Mouse (Mus musculus) embryonic facial prominence, embryonic 11.5 days (tissue): ENCODE measurements at regions not wholly inside any gene's neighbourhood (a gene's known extent, or its start where the extent isn't known, plus 50 kb on each side); places are given as distances from the start of the nearest gene placed in this dataset.
A peak's percentile ranks its signal among the peaks of the same experiment; 100 is the strongest.

Experiments used
- ATAC-seq: fragments of 200-750 bp; cut with Nextera tagmentation; replicated peaks from 2 replicates; pipeline ENCODE4 v1.8.0; 2017; ENCODE audit warnings: low read depth; ENCODE audit not compliant: insufficient number of reproducible peaks, low FRiP score, low TSS enrichment
- DNase-seq: peaks from one replicate; pipeline ENCODE4 v3.0.0-alpha.2; 2015; ENCODE audit warnings: low spot score
- H3K27ac ChIP-seq: fragments of 300-500 bp; sonication (generic); replicated peaks from 2 replicates; pipeline ENCODE4 v1.5.1; 2014; ENCODE audit warnings: mild to moderate bottlenecking, low read depth, low read length, control low read depth
- H3K27me3 ChIP-seq: fragments of 300-500 bp; sonication (generic); 2 replicates; pipeline ENCODE4 v1.6.1; 2014; ENCODE audit warnings: mild to moderate bottlenecking, low read length, moderate library complexity, mixed read lengths; ENCODE audit not compliant: control insufficient read depth, insufficient read depth
- H3K36me3 ChIP-seq: fragments of 300-500 bp; sonication (generic); replicated peaks from 2 replicates; pipeline ENCODE4 v1.6.1; 2014; ENCODE audit warnings: low read depth, mild to moderate bottlenecking, low read length, moderate library complexity, mixed read lengths; ENCODE audit not compliant: control insufficient read depth, insufficient read depth
- H3K4me1 ChIP-seq: fragments of 300-500 bp; sonication (generic); 2 replicates; pipeline ENCODE4 v1.6.1; 2014; ENCODE audit warnings: low read length, mixed read lengths; ENCODE audit not compliant: control insufficient read depth, insufficient read depth
- H3K4me2 ChIP-seq: fragments of 300-500 bp; sonication (generic); 2 replicates; pipeline ENCODE4 v1.6.1; 2014; ENCODE audit warnings: low read depth, mild to moderate bottlenecking, control low read depth, low read length, moderate library complexity
- H3K4me3 ChIP-seq: fragments of 300-500 bp; sonication (generic); 2 replicates; pipeline ENCODE4 v1.5.1; 2014; ENCODE audit warnings: low read depth, low read length, control low read depth
- H3K9ac ChIP-seq: fragments of 300-500 bp; sonication (generic); replicated peaks from 2 replicates; pipeline ENCODE4 v1.6.1; 2014; ENCODE audit warnings: mild to moderate bottlenecking, control low read depth, low read length
- H3K9me3 ChIP-seq: fragments of 300-500 bp; sonication (generic); replicated peaks from 2 replicates; pipeline ENCODE4 v1.6.1; 2016; ENCODE audit warnings: mild to moderate bottlenecking, low read length, inconsistent platforms, mixed read lengths; ENCODE audit not compliant: control insufficient read depth
- WGBS: fragments of 180-500 bp; shearing (Covaris S2); extraction: QIAGEN DNeasy Blood & Tissue Kit; methylation state at CpG from one replicate; pipeline ENCODE4 v1.1.7; 2014; 5-methylcytosine and 5-hydroxymethylcytosine counted together

- peak; percentile 20 for DNase-seq
- Histone ChIP-seq H3K4me1 (no peaks in the 10 kb centered on the region), H3K4me3 (no peak overlapping the region), H3K9me3 (no peaks in the 10 kb centered on the region), H3K4me2 (no peak overlapping the region), H3K9ac (no peak overlapping the region), H3K36me3 (no peaks in the 10 kb centered on the region), H3K27ac (no peak overlapping the region), H3K27me3 (no peaks in the 10 kb centered on the region)
- WGBS: 70% methylated on average over 4 of the region's 4 CpGs
- ATAC-seq: peak; percentile 73
Observed at GRCm38 (mm10) chr16:68017672-68018071, 397.0 kb upstream of the Cadm2 start.

- Histone ChIP-seq H3K9ac (no peak overlapping the region), H3K4me3 (no peak overlapping the region), H3K27me3 (no peaks in the 10 kb centered on the region), H3K36me3 (no peaks in the 10 kb centered on the region), H3K9me3 (no peaks in the 10 kb centered on the region), H3K4me2 (no peak overlapping the region), H3K27ac (no peak overlapping the region), H3K4me1 (no peaks in the 10 kb centered on the region)
- WGBS: 89% methylated on average over 4 of the region's 4 CpGs
- DNase-seq (no peak), ATAC-seq (no peak)
Observed at GRCm38 (mm10) chr16:67989671-67990070, 369.0 kb upstream of the Cadm2 start.

- H3K27me3 ChIP-seq: no peaks in the 10 kb centered on the region
- H3K36me3 ChIP-seq: no peaks in the 10 kb centered on the region
- H3K4me2 ChIP-seq: no peak overlapping the region
- no peak overlapping the region for H3K27ac ChIP-seq
- ATAC-seq (no peak), DNase-seq (no peak)
- H3K9me3 ChIP-seq: no peaks in the 10 kb centered on the region
- no peak overlapping the region for H3K9ac ChIP-seq
- H3K4me3 ChIP-seq: no peak overlapping the region
- no peaks in the 10 kb centered on the region for H3K4me1 ChIP-seq
Observed at GRCm38 (mm10) chr16:67976565-67976964, 355.9 kb upstream of the Cadm2 start.

- H3K4me3 ChIP-seq: no peak overlapping the region
- WGBS: 82% methylated on average over 11 of the region's 11 CpGs
- H3K9me3 ChIP-seq: no peaks in the 10 kb centered on the region
- no peaks in the 10 kb centered on the region for H3K36me3 ChIP-seq
- no peak overlapping the region for H3K4me2 ChIP-seq
- H3K27me3 ChIP-seq: no peaks in the 10 kb centered on the region
- no peak overlapping the region for H3K9ac ChIP-seq
- no peaks in the 10 kb centered on the region for H3K4me1 ChIP-seq
- no peak for DNase-seq
- no peak for ATAC-seq
- H3K27ac ChIP-seq: no peak overlapping the region
Observed at GRCm38 (mm10) chr16:67968311-67969145, 347.8 kb upstream of the Cadm2 start.

- Histone ChIP-seq H3K36me3 (no peaks in the 10 kb centered on the region), H3K27me3 (no peaks in the 10 kb centered on the region), H3K9me3 (no peaks in the 10 kb centered on the region), H3K4me2 (no peak overlapping the region), H3K27ac (no peak overlapping the region), H3K4me1 (no peaks in the 10 kb centered on the region), H3K9ac (no peak overlapping the region), H3K4me3 (no peak overlapping the region)
- DNase-seq (no peak), ATAC-seq (no peak)
Observed at GRCm38 (mm10) chr16:67949112-67949511, 328.4 kb upstream of the Cadm2 start.

- no peaks in the 10 kb centered on the region for H3K36me3 ChIP-seq
- H3K4me1 ChIP-seq: no peaks in the 10 kb centered on the region
- ATAC-seq (no peak), DNase-seq (no peak)
- no peaks in the 10 kb centered on the region for H3K9me3 ChIP-seq
- no peak overlapping the region for H3K9ac ChIP-seq
- H3K27me3 ChIP-seq: no peaks in the 10 kb centered on the region
- no peak overlapping the region for H3K4me2 ChIP-seq
- WGBS: 85% methylated on average over 3 of the region's 3 CpGs
- no peak overlapping the region for H3K4me3 ChIP-seq
- no peak overlapping the region for H3K27ac ChIP-seq
Observed at GRCm38 (mm10) chr16:67944406-67944805, 323.7 kb upstream of the Cadm2 start.

- Histone ChIP-seq H3K4me1 (no peaks in the 10 kb centered on the region), H3K36me3 (no peaks in the 10 kb centered on the region), H3K9ac (no peak overlapping the region), H3K27me3 (no peaks in the 10 kb centered on the region), H3K9me3 (no peaks in the 10 kb centered on the region), H3K4me2 (no peak overlapping the region), H3K27ac (no peak overlapping the region), H3K4me3 (no peak overlapping the region)
- DNase-seq (no peak), ATAC-seq (no peak)
- WGBS: 94% methylated on average over 2 of the region's 2 CpGs
Observed at GRCm38 (mm10) chr16:67919175-67919574, 298.5 kb upstream of the Cadm2 start.

GRCm38 (mm10) chr16:67871304-67872022 is 250.8 kb upstream of the Cadm2 start:
- no peak overlapping the region for H3K4me2 ChIP-seq
- H3K27me3 ChIP-seq: no peaks in the 10 kb centered on the region
- H3K9me3 ChIP-seq: no peaks in the 10 kb centered on the region
- H3K9ac ChIP-seq: no peak overlapping the region
- no peaks in the 10 kb centered on the region for H3K4me1 ChIP-seq
- H3K27ac ChIP-seq: no peak overlapping the region
- no peaks in the 10 kb centered on the region for H3K36me3 ChIP-seq
- no peak overlapping the region for H3K4me3 ChIP-seq
- 74% methylated on average over 1 of the region's 1 CpGs for WGBS
- no peak for ATAC-seq
- DNase-seq: no peak
